In genomic region chr6:55484224-55484623, GRCm38 (mm10) we compare ENCODE assay signal across 11 mouse cellular contexts. TPM values are rescaled to one million over a fixed set of nuclear protein-coding genes. Genes with fewer than 3 reads are reported as not detected.
DNase-seq lines count a peak whose midpoint lies in the region; ATAC-seq and TF ChIP-seq lines count a peak whose summit lies in the region.
"Had no signal": no experiment of that assay in that cellular context is flagged by ENCODE, and none has a peak within 500 bp of the region (broad histone marks: within the 10 kb centered on the region; RNA-seq: fewer than 3 reads in every experiment).

No protein-coding gene starts in this region.

- no peaks in the 10 kb centered on the region for H3K4me1 ChIP-seq in limb, embryonic 11.5 days (ENCODE audit: control insufficient read depth, insufficient read depth, low read length)
- H3K4me1 ChIP-seq in limb, embryonic 10.5 days: peaks cover 4% of the 10 kb centered on the region; the same call in 1 of the 2 replicates
- 0 out of 2 replicates have a peak, but pooled peaks cover 6% of the 10 kb centered on the region for H3K4me1 ChIP-seq in midbrain, postnatal 0 days (ENCODE audit: insufficient read depth, low read length)
- H3K4me1 ChIP-seq in lung, adult 2 months (ENCODE audit: control insufficient read depth, insufficient read depth, low read length): no peaks in the 10 kb centered on the region

- no peak for TF ChIP-seq CTCF in midbrain, postnatal 0 days (IDR thresholded peaks at IDR 0.05)
- no peak for TF ChIP-seq CTCF in lung, adult 2 months (IDR thresholded peaks at IDR 0.05; ENCODE audit: insufficient read depth, low read length)

- H3K9me3 ChIP-seq in limb, embryonic 11.5 days (ENCODE audit: control insufficient read depth, low read length): no peaks in the 10 kb centered on the region
- H3K9me3 ChIP-seq in limb, embryonic 10.5 days (replicated peaks): no peaks in the 10 kb centered on the region
- H3K9me3 ChIP-seq in midbrain, postnatal 0 days (ENCODE audit: low read length): no peaks in the 10 kb centered on the region

- whole genome bisulfite sequencing in limb, embryonic 11.5 days: 55% methylated on average over 4 of the region's 4 CpGs
- WGBS in limb, embryonic 10.5 days: 63% methylated on average over 4 of the region's 4 CpGs
- 11% methylated on average over 4 of the region's 4 CpGs for WGBS in midbrain, postnatal 0 days
- 38% methylated on average over 4 of the region's 4 CpGs for WGBS in lung, adult 2 months

- no peak overlapping the region for H3K4me3 ChIP-seq in limb, embryonic 11.5 days (ENCODE audit: low read depth, low read length)
- no peak overlapping the region for H3K4me3 ChIP-seq in limb, embryonic 10.5 days
- no peak overlapping the region for H3K4me3 ChIP-seq in midbrain, postnatal 0 days (ENCODE audit: low read depth, low read length)
- H3K4me3 ChIP-seq in lung, adult 2 months (replicated peaks; ENCODE audit: extremely low read depth, low read depth, low read length): no peak overlapping the region

- no peaks in the 10 kb centered on the region for H3K27me3 ChIP-seq in limb, embryonic 11.5 days (ENCODE audit: control insufficient read depth, insufficient read depth, low read length)
- no peaks in the 10 kb centered on the region for H3K27me3 ChIP-seq in limb, embryonic 10.5 days (ENCODE audit: low read depth, poor library complexity, severe bottlenecking)
- H3K27me3 ChIP-seq in midbrain, postnatal 0 days (ENCODE audit: insufficient read depth, low read length): no peaks in the 10 kb centered on the region

- no peak for DNase-seq in limb, embryonic 11.5 days (ENCODE audit: low spot score)
- DNase-seq in limb, embryonic 10.5 days (ENCODE audit: low spot score): no peak
- peak; percentile 30 to 59 for DNase-seq in layer of hippocampus, postnatal 10 days (ENCODE audit: low spot score in 2 of 2)
- DNase-seq in midbrain, postnatal 0 days (ENCODE audit: low spot score): peak; percentile 71
- DNase-seq in lung, adult 2 months: no peak
- DNase-seq in urinary bladder, postnatal 36 days (ENCODE audit: low spot score in 2 of 2): no peak
- no peak for DNase-seq in ovary, postnatal 14 days (ENCODE audit: low spot score)
- DNase-seq in gastrocnemius, postnatal 4 days (ENCODE audit: low spot score in 2 of 2): no peak
- DNase-seq: thymus, postnatal 36 days had no signal

- no peak overlapping the region for H3K4me2 ChIP-seq in limb, embryonic 11.5 days (ENCODE audit: low read depth, severe bottlenecking)
- H3K4me2 ChIP-seq in midbrain, postnatal 0 days (ENCODE audit: low read depth, low read length, poor library complexity, severe bottlenecking): no peak overlapping the region

- no peak overlapping the region for H3K27ac ChIP-seq in limb, embryonic 11.5 days (replicated peaks; ENCODE audit: low read depth, low read length)
- H3K27ac ChIP-seq in limb, embryonic 10.5 days: no peak overlapping the region
- H3K27ac ChIP-seq in midbrain, postnatal 0 days (ENCODE audit: low read depth, low read length): no peak overlapping the region

- 0 out of 2 replicates have a peak overlapping the region, but pooled peaks have one; percentile 12 for H3K9ac ChIP-seq in limb, embryonic 11.5 days (ENCODE audit: low read length)
- 0 out of 2 replicates have a peak overlapping the region, but pooled peaks have one; percentile 24 for H3K9ac ChIP-seq in midbrain, postnatal 0 days (replicated peaks; ENCODE audit: low read length, poor library complexity, severe bottlenecking)

- no peaks in the 10 kb centered on the region for H3K36me3 ChIP-seq in limb, embryonic 11.5 days (ENCODE audit: control insufficient read depth, insufficient read depth, low read length)
- H3K36me3 ChIP-seq in limb, embryonic 10.5 days: no peaks in the 10 kb centered on the region
- H3K36me3 ChIP-seq in midbrain, postnatal 0 days (ENCODE audit: insufficient read depth, low read length): peaks cover 38% of the 10 kb centered on the region

- no peak for ATAC-seq in limb, embryonic 11.5 days (ENCODE audit: insufficient number of reproducible peaks, low FRiP score, low TSS enrichment, low read depth)
- ATAC-seq in midbrain, postnatal 0 days (ENCODE audit: low FRiP score): no peak
- ATAC-seq: inflammation-experienced regulatory T-cells, adult 6 months had no signal

- TF ChIP-seq POLR2A in lung, adult 2 months (IDR thresholded peaks at IDR 0.05; ENCODE audit: borderline replicate concordance, extremely low read depth, low read depth, low read length): no peak

RNA-seq across cellular contexts. Expression of gene Adcyap1r1, which starts 32.4 kb away (rescaled TPM):
- polyA plus RNA-seq in limb, embryonic 11.5 days (2014; fragmentation: Nextera tagmentation; extraction: Ambion mirVana): 0.48 and 0.82 TPM in 2 replicates
- polyA plus RNA-seq in limb, embryonic 10.5 days (2016; fragmentation: Nextera tagmentation; extraction: Ambion mirVana): 0.83 and 0.90 TPM in 2 replicates
- total RNA-seq in layer of hippocampus, postnatal 10 days (2021): 100 to 1,000 TPM; 162 to 166 TPM
- 207 and 209 TPM in 2 replicates for total RNA-seq in midbrain, postnatal 0 days (2014; rRNA removed)
- polyA plus RNA-seq in midbrain, postnatal 0 days (2015; fragmentation: Nextera tagmentation; extraction: Ambion mirVana): 68.6 and 72.5 TPM in 2 replicates
- polyA plus RNA-seq in lung, adult 2 months (2012; rRNA removed): 2.9 and 3.9 TPM in 2 replicates
- total RNA-seq in gastrocnemius, postnatal 4 days (2021): 10 to 100 TPM in 1 of 2 experiments, 1 to 10 TPM in 1; 9.3 to 10.4 TPM
- total RNA-seq: neutrophil, adult 5-6 weeks had no signal
- polyA plus RNA-seq: inflammation-experienced regulatory T-cells, adult 6 months had no signal

Comparison
In these comparisons a context has a peak if more than half of its experiments do, and no peak if none do; other contexts are left out.
1. DNase-seq: peak in layer of hippocampus, postnatal 10 days (2 of 2) and midbrain, postnatal 0 days (single experiment); none in limb, embryonic 11.5 days (single experiment), limb, embryonic 10.5 days (single experiment), lung, adult 2 months (single experiment), urinary bladder, postnatal 36 days (0 of 2), ovary, postnatal 14 days (single experiment) and gastrocnemius, postnatal 4 days (0 of 2).
2. RNA of gene Adcyap1r1, which starts 32.4 kb away (polyA plus RNA-seq): 68.6 to 72.5 TPM in midbrain, postnatal 0 days; 2.9 to 3.9 TPM in lung, adult 2 months, 0.83 to 0.90 TPM in limb, embryonic 10.5 days and 0.48 to 0.82 TPM in limb, embryonic 11.5 days; every median in the first group is over 10 times any median in the second.